Mouse (Mus musculus): ENCODE data around the gene Col6a5.
"Not testable (repeated sequence)": the region's sequence is repeated elsewhere in the genome, so short reads cannot be mapped to it uniquely, and the experiment has no call there.

The Col6a5 gene

DNA sequence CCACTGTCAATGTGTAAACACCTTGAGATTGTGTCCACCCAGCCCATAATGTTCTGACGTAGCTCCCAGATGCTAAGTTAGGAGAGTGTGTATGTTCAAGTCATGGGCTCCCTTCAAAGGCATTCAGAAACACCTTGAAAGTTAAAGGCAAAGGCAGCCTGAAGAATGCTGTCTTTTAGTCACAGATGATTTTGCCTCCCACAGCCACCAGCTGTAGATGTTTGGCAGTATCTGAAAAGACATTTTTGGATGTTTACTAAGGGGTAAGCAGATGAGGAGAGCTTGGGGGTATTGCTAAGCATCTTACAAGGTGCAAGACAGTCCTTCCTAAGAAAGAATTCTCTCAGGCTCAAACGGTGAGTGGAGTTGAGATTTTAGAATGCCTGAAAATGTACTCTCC lies 50.3 kb downstream of the Col6a5 start:
- no peak for DNase-seq (ENCODE audit: extremely low spot score)

DNA sequence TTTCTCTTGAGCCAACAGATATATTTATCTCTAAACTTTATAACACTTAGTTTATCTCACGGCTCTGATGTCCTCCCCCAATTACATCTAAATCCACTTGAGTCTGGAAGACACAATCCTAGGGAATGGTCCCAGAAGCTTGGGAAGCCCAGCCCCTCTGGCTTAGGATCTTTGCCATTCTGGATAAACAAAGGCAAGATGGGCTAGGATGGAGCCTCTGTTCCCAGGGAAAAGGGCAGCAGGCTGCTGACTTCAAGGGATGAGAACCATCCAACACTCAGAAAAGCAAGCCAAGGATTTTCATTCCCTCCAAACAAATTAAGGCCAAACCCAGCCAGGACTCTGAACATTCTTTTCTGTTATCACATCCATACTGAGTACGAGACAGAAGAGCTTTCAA lies 51.1 kb downstream of the Col6a5 start:
- no peak for DNase-seq (ENCODE audit: extremely low spot score)

DNA sequence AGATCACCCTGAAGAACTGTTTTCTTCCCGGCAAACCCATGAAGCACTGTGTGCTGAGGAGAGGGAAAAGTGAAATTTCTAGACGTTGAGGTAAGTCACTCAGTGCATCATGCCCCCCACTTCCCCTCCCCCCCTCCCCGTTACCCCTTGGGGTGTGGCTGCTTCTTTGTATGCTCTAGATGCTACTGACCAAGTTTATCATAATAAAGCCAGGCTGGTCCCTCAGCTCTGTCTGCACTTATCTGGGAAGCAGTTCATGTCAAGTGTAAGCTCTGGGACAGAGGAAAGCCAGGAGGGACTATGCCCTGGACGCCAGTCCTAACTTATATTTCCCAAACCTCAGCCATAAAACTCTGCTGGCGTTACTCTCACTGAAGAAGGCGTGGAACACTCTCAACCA lies 53.0 kb downstream of the Col6a5 start:
- DNase-seq (ENCODE audit: extremely low spot score), result no peak

DNA sequence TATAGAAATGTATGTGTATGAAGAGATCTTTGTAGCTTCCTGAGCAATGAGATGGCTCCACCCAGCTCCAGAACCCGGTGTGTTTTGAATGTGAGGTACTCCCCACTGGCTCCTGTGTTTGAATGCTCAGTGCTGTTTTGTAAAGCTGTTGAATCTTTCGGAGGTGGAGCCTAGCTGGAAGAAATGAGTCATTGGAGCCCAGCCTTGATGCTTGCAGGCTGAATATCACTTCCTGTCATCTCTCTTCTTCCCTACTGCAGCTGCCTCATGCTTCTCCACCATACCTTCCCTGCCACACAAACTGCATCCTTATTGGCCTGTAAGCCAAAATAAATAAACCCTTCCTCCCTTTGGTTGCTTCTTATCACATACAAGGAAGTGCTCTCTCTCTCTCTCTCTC lies 72.9 kb downstream of the Col6a5 start:
- no peak for DNase-seq (ENCODE audit: extremely low spot score)

DNA sequence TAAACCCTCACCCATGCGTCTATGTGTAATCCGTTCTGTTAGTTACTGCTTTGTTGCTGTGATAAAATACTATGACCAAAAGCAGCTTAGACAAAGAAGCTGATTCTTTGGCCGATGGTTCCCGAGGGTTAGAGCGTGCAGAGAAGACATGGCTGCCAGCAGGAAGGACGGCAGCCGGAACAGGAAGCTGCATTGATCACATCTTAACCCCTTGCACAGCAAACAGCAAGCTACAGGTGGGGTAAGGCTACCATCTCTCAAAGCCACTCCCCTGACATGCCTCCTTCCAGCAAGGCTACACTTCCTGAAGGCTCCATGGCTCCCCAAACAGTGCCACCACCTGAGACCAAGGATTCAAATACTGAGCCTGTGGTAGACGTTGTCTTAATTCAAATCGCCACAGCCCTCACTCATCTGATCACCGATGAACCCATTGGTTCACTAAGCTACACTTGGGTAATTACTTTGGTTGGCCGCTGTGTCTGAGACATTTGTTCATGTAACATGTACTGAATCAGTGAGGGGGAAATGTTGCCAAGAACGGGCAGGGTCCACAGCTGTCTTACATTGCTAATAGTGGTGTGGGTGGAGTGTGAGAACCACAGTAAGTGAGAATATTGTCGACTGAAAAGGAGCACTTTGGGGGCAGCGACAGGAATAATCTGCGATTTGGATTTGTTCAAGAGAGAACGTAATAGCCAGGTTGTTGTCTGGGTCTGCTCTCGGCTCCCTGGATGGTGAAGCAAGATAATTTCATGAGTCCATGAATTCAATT lies 75.6 kb downstream of the Col6a5 start:
- DNase-seq (ENCODE audit: extremely low spot score), result no peak

DNA sequence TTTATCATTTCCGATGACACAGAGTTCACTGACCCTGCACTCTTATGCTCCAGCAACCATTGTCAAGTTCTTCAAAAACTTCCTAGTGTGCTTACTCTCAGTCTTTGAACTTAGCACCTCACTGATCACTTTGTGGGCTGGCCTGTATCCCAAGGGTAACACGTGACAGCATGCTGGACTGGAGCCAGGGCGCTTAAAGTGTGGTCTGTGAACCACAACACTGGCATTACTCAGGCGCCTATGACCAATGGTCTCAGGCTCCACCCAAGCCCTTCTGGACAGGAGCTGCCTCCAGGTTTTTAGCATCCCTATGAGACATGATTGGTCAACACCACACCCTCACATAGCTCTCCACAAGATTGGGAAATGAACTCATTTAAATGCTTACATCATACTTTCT lies 79.7 kb downstream of the Col6a5 start:
- no peak for DNase-seq (ENCODE audit: extremely low spot score)

DNA sequence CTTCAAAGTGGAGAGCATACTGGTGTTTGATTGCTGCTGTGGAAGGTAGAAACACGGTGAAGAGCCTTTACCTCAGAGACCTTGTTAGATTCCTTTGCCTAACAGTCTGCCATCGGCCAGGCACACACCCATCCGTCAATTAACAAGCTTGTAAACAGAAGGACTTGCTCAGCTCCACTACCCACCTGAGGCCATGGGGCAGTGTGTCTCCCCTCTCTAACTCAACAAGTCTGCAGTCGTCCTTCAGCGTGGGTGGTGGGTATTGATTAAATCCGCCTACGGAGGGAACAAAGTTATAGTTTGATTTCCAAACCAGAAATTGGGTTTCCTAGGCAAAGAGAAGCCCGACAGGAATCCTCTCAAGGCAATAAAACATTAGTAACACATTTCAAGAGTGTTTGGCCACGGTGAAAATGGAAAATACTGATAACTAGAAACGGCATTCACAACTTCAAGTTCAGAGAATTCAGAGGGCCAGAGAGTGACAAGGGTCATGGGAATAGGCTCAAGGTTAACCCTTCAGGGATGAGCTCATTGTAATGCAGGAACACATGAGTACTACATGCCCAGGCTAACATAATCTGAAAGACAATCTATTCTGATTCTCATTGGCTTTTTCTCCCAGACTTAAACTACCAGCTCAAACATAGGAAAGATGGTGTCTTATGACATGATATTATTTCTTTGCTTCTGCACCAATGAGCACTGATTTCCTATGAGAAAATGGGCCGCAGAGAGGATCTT lies 81.9 kb downstream of the Col6a5 start:
- DNase-seq (ENCODE audit: extremely low spot score), result no peak

DNA sequence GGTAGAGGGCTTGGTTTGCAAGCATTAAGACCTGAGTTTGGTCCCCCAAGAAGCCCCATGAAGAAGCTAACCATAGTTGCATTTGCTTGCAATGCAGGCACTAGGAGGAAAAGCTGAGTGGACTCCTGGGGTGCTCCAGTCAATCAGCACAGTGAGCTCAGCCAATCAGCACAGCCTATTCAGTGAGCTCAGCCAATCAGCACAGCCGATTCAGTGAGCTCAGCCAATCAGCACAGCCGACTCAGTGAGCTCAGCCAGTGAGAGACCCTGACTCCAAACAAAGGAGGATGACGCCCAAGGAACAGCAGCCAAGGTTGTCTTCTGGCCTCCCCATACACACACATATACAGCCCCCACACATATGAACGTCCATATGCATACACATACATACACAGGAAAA lies 84.3 kb downstream of the Col6a5 start:
- no peak for DNase-seq (ENCODE audit: extremely low spot score)

DNA sequence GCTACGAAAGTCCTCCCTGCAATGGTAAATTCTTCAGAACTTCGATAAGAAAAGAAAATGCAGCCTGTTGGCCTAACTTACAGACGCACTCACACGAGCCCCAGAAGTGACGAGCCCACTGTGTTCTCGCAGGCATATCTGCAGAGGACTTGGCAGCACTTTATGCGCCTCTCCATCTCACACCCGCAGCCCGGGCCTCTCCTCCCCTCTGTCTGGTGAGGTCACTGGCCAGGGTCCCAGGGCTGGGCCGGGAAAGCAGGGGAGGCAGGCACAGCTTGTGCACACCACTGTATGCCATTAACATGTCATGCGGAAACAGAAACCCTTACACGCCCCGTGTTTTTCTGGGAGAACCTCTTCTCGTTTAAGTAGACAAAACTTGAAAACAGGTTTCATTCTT lies 88.8 kb downstream of the Col6a5 start:
- no peak for DNase-seq (ENCODE audit: extremely low spot score)

DNA sequence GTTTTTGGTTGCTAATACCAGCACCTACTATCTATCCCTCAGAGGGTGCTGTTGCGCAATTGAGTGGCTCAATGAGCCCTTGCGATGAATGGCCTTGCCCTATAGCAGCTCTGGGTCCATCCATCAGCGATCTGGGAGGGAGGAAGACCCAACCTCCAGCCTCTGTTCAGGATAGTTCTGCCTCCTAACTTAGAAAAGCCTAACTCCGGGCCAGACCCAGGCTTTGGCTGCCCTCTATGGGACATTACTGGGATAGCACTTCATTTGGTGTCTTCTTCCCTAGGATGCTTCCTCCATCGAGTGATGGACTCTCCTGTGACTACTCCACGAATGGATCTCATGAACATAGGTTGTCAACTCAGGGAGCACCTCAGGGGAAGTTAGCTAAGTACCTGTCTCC lies 102.7 kb downstream of the Col6a5 start:
- DNase-seq (ENCODE audit: extremely low spot score), result peak; percentile 70

DNA sequence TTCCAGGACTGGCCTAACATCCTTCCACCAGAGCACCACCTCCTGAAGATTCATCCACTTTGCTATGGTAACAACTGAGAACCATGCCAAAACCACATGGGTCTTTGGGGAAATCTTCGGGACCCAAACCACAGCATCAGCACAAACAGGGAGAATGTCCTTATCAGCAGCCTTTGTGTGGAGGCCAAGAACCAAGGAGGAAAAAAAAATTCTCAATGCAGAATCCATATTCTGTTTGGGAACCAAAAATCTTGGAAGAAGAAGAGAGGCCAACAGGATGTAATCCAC lies 107.7 kb downstream of the Col6a5 start:
- DNase-seq (ENCODE audit: extremely low spot score), result no peak

DNA sequence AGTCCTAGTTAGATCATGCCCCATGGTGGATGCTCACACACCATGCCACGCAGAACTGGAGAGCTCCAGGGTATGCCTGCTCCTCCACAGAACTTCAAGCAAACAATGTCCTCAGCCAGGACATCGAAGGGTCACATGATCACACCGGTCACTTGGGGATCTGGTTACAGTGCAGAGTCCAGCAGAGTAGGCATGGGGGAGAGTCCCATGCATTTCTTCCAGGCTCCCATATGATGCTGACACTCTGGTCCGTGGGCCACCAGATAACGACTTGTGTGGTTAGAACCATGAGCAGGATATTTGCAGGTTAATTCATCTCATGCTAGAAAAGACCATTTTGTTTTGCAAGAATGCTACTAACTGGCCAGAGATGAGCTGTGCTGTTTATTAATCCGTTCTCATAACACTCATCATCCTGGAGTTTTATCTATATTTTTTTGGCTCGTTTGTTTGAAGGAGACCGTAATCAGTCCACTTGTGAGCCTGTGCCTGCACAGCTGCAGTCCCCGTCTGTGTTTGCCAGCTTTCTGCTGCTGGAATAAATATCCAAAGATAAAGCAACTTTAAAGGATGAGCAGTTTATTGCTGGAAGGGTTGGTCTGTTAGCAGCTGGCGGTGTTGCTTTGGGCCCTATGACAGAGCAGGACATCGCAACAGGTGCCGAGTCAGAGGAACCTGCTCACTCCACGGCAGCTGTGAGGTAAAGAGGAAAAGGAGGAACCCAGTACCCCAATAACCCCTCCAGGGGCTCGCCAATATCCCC lies 108.2 kb downstream of the Col6a5 start:
- no peak for DNase-seq (ENCODE audit: extremely low spot score)

DNA sequence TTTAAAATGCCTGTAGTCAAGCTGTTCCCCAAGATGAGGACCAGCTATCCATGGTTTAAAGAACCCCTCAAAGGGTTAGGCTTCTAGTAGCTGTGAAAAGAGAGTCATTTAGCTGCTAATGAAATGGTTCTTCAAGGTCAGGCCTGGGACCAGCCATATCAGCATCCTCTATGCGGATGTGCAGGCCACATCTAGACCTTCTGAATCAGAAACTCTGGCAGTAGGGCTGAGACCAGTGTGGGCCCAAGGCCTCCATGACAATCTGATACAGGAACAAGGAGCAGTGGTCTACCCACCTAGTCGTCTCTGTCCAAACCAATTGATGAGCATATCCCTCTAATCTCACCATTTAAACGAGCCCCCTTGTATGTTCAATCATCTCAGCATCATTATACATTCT lies 109.4 kb downstream of the Col6a5 start:
- DNase-seq (ENCODE audit: extremely low spot score), result no peak

DNA sequence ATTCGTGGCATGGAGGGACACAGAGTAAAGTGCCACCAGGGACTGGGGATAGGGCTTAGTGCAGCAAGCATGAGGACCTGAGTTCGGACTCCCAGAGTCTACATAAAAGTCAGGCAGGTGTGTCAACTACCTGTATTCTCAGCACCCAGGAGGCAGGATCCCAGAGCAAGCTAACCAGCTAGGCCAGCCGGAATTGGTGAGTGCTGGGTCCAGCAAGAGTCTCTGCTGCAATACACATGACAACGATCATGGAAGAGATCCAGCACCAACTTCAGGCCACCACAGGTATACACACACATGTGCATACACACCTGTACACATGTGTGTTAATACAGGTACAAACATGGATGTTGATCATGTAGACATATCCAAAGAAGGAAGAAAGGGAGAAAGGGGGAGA lies 112.0 kb downstream of the Col6a5 start:
- DNase-seq (ENCODE audit: extremely low spot score), result no peak

DNA sequence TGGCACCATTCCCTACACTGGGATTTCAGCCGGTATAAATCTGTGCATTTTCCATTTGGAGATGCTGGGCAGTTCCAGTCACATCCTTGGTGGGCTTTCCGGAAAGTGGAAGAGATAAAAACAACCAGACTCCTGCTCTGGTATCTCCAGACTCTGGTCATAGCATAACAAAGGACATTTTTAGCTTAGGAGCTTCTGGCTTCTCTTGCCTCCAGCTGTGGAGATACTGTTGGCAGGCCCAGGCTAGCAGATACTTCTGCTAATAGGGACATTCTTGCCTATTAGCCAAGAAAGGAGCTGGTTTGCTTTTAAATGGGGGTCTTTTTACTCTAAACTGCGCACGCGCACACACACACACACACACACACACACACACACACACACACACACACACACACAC lies 113.2 kb downstream of the Col6a5 start:
- DNase-seq (ENCODE audit: extremely low spot score), result no peak

DNA sequence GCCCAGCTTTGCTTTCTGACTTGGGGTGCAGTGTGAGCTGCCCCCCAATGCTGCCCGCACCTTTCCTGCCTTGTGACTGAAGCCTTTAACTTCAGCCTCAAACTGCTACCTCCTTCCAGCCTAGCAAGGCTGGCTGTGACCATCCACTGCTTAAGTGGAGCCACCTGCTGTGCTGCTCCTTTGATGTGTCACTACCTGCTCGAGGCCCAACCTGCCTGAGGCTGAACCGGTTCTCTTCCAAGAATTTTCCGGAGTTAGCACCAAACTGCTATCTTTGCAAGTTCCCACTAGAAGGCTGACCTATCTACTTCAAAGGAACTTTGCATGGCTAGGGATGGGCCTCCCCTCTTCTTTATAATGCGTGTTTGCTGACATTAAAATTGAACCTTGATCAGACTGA lies 119.1 kb downstream of the Col6a5 start:
- DNase-seq (ENCODE audit: extremely low spot score), result not testable (repeated sequence)

DNA sequence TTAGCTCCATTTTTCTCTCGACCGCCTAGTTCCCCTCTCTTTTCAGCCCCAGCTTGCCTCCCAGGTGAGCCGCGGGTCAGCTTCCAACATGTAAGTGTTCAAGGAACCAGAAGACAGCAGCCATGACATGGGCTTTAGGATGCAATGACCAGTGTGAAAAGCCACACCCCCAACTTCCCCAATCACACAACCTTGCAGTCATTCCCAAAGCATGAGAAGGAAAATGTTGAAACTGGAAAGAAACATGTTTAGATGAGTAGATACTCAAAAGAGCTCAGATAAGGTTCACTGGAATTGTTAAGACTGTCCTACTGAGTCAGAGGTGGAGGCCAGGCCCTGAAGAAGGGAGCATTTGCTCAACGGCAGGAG lies 121.3 kb downstream of the Col6a5 start:
- DNase-seq (ENCODE audit: extremely low spot score), result no peak

DNA sequence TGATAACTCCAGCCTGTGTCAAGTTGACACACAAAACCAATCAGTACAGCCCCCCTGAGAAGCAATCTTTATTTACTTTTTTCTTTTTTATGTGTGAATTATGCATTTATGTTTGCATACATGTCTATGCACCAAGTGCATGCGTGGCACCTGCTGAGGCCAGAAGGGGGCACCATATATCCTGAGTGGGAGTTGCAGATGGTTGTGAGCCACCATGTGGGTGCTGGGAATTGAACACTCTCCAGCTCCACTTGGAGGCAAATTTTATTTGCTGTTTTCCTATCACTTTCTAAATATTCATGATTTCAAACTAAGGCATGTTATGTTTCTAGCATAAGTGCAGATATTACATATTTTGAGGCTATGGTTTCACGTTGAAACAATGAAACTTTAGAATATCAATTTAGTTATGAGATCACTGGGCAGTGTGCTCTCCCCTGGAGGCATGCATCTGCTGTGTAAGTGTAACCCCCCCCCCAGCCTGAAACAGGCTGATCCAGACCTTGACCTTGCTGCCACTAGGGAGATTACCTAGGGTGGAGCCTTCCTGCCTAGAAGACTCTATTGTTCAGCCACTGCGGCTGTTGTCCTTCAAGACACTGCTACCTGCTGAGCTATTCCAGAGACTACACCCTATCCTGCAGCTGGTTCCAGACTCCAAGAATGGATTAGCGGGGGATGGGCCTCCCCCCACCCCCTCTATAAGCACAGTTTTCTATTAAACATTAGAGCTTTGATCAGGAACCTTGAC lies 121.9 kb downstream of the Col6a5 start:
- no peak for DNase-seq (ENCODE audit: extremely low spot score)

DNA sequence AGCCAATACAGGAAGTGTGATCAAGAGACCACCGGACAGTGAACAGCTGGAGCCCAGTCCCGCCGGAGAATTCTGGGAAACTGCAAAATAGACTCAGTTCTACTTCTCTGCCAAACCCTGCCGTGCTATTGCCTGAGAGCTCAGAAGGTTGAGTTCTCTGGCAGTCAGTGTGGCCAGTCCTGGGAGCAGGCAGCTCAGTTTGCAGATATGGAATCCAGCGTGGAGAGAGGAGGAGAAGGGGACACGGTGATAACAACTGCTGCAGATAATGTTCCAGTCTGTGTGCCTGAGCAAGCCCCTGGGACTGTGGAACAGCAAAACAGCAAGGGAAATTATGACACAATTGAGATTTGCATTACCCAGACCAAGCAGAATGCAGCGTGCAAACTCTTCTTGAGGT lies 124.9 kb downstream of the Col6a5 start:
- DNase-seq (ENCODE audit: extremely low spot score), result no peak

DNA sequence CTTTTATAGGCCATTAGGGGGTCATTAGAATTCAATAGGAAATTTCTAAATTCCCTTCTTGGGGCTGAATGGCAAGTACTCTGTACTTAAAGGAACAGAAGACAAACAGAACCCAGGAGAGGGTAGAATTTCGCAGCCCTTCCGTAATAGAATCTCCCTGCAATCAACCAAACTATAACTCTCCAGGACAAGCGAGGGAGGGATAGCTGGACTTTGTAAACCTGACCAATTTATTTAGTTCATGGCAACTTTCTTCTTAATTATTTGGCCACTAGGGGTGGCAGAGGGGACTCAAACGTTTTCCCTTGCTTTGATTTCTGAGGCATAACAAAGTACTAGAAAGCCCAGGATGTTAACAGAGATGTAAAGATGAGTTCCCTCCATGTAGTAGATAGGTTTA lies 125.6 kb downstream of the Col6a5 start:
- no peak for DNase-seq (ENCODE audit: extremely low spot score)

DNA sequence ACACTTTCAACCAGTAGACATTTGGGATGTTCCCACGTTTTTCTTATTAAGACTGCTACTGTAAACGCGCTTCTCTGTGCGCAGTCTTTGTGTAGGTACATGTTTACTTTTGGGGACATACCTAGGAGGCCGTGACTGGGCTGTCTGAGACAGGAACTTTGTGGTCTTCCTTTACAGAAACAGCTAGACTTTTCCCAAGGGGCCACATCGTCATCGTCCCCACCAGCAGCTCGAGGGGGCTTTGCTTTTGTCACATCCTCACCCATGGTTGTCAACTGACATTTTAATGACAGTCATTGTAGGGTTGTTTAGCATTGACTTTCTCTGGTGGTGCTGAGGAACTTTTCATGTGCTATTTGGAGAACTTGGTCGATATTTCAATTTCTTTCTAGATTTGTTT lies 129.2 kb downstream of the Col6a5 start:
- no peak for DNase-seq (ENCODE audit: extremely low spot score)

DNA sequence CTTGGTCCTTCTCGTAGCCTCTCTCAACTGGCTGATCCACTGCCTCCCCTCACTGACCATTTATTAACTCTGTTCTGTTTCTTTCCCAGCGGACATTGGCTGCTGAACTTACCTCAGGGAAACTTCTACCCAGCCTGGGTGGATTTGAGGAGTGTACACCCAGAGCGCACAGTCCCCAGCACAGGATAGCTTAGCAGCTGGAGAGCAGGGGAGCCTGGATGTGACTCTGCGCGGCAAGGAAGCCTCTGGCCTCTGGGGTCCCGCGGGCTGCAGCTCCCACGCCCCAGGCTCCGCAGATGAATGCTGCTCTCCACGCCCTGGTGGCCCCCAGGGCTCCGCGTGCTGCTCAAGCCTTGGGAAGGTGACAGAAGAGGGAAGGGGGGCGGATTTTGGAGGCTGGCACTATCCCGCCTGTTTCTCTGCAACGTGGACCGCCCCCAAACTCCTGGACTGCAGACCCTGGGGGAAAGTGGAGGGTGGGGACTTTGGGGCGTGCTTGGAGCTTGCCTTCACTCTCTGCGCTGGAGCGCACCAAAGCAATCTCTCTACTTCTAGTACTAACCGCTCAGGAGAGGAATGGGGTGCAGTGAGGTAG lies 132.6 kb downstream of the Col6a5 start, which contains the start of gene Col6a6:
TSS of gene Col6a6 (minus strand) at position 370 of the 595 bp plus-strand sequence.
- peak; percentile 6 for DNase-seq (ENCODE audit: extremely low spot score)

Measured in embryo, embryonic 9.5 days (tissue).